Mouse (Mus musculus) adrenal gland, adult 18-20 months (tissue): ENCODE results near the gene B3galt4. TPM values are rescaled to one million over a fixed set of nuclear protein-coding genes. Genes with fewer than 3 reads are reported as not detected.
A peak's percentile ranks its signal among the peaks of the same experiment; 100 is the strongest.

Experiments used
- DNase-seq, 2 experiments: peaks; one replicate each; pipeline ENCODE4 v3.0.0; 2021 to 2022; ENCODE audit warnings: low spot score in 2 of 2
- total RNA-seq, 2 experiments: library from RNA; stranded (reverse); gene quantifications; 1 replicate in 1 of 2; 2 replicates in 1 of 2; pipeline ENCODE4 v1.2.3; 2021

The B3galt4 gene
- total RNA-seq, 2 experiments from 2014 or later, result 3.9 to 5.0 TPM

- no peak for DNase-seq
Measured at GRCm38 (mm10) chr17:33947430-33948089, 3.7 kb downstream of the B3galt4 start.

DNA sequence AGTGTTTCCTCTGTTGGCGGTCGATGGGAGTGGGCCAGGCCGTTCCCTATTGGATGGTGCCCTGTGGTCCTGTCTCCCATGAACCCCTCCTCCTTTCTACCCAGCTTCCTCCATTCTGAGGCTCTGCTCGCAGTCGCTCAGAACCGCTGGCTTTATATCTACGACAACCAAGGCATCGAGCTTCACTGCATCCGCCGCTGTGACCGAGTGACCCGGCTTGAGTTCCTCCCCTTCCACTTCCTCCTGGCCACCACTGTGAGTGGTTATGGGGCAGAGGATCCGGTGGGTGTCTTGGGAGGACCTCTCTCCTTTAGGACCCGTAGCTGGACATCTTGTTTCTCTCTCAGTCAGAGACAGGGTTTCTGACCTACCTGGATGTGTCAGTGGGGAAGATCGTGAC, 7.8 kb downstream of the B3galt4 start:
- no peak for DNase-seq

DNA sequence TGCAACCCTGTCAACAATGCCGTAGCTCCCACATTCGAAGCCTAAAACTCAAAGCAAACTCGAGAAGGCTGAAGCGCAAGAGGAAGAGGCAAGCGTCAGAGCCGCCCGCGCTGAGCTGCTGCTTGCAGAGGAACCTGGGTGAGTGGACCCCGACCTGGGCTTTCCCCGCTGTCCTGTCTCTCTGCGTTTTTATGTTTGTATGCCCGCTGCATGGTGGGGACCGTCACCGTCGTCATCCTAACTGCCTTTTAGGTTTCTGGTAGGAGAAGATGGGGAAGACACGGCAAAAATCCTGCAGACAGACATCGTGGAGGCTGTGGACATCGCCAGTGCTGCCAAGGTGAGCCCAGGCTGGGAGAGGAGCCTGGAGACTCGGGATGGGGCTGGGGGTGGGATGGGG, 9.9 kb downstream of the B3galt4 start:
- DNase-seq, result no peak

GRCm38 (mm10) chr17:33940981-33941380, 10.3 kb downstream of the B3galt4 start:
- no peak for DNase-seq

GRCm38 (mm10) chr17:33940206-33940805, 11.0 kb downstream of the B3galt4 start, which contains the start of the genes Pfdn6 and Wdr46:
TSS of gene Pfdn6 (minus strand) at chr17:33940343.
TSS of gene Wdr46 (plus strand) at chr17:33940660.
- DNase-seq, result peak; percentile 81 to 86

DNA sequence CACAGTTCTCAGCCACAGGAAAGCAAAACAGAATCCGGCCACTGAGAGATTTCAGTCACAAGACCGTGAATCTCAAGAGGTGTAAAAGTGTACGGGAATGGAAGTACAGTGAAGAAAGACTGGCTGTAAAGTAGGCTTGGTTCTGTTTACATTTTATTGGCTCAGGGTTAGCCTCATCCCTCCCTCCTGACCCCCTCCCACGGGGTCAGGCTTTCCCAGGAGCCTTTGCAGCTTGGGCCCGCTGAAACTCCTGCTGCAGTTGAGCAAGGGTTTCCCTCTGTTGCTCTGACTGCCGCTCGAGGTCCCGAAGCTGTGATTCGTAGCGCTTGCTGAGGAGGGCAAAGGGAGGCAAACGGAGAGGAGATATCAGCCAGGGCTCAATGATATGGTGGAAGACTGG, 12.5 kb downstream of the B3galt4 start:
- DNase-seq, result no peak

- DNase-seq, result no peak
Measured at GRCm38 (mm10) chr17:33936993-33937392, 14.3 kb downstream of the B3galt4 start.

DNA sequence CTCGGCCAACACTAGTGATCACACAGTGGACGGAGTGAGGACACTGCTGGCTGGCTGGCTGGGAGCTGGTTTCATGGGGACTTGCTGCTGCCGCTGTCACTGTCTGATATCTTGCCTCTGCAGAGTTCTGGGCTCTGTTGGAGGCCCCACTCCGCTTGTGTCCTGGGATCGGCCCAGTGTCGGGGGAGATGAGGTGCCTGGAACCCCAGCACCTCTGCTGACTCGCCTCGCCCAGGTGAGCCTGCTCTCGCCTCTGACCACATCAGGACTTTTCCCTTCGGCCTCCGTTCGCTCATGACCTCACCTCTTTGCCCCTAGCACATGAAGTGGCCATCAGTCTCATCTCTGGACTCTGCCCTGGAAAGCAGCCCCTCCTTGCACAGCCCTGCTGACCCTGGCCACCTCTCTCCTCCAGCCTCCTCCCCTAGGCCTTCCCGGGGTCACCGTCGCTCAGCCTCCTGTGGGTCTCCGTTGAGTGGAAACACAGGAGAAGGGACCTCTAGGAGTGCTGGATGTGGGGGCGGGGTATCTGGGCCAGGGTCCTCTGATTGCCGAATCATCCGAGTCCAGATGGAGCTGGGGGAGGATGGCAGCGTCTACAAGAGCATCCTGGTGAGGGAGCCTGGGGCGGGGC, 15.7 kb downstream of the B3galt4 start:
- peak in 1 of 2 experiments; percentile 21 for DNase-seq

- DNase-seq, result peak in 1 of 2 experiments; percentile 20
Measured at GRCm38 (mm10) chr17:33932970-33933369, 18.3 kb downstream of the B3galt4 start.

DNA sequence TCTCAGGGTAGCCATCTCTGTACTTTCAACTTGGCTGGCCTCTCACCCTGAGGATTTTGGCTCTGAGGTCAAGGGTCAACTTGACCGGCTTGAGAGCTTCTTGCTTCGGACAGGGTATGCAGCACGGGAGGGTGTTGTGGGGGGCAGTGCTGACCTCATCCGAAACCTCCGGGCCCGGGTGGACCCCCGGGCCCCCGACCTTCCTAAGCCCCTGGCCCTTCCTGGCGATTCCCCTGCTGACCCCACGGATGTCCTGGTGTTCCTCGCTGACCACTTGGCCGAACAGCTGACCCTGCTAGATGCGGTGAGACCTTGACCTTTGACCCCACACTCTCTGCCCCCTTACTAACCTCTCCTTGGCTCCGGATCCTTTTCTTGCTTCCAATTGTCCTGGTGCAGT, 18.8 kb downstream of the B3galt4 start:
- no peak for DNase-seq

DNA sequence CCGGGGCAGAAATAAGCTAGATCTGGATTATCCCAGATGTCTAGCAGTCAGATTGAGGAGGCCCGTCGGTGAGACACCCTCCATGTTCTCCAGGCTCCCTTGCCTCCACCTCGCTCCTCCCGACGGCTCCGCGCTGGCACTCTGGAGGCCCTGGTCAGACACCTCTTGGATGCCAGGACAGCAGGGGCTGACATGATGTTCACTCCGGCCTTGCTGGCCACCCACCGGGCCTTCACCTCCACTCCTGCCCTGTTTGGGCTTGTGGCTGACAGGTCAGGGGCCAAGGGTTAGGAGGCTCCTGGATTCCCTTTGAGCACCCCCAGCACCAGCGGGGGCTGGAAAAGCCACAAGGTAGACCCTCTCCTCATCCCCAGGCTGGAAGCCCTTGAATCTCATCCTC, 19.3 kb downstream of the B3galt4 start:
- DNase-seq, result peak in 1 of 2 experiments; percentile 24

DNA sequence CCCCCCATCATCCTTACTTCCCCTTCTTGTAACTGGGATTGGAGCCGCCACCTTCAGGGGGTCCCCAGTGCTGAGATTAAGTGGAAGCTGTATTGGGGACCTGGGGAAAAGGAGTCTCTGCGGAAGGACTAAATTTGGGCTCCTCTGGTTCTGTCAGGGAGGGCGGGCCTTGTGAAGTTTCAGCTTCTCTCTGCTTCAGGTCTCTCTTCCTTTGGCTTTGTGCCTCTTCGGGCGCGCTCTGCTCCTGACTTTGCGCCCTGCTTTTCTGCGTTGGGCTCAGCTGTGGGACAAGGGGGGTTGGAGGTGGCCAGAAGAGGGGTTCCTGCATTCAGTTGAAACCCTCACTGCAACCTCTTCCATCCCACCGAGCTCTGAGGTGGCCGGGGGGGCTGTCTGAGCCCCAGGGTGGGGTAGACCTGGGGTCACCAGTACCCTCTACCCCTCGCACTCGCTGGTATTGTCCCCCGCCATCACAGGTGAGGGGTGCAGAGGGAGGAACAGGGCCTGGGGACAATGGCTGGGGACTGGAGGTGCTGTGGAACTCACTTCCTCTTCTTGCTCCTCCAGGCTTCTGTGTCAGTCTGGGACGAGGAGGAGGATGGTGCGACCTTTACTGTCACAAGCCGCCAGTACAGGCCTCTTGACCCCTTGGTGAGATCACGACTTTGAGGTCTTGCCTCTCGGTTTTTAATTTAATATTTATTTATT, 20.0 kb downstream of the B3galt4 start:
- peak in 1 of 2 experiments; percentile 27 for DNase-seq

GRCm38 (mm10) chr17:33930280-33931158, 20.8 kb downstream of the B3galt4 start:
- DNase-seq, result peak; percentile 44 to 53

DNA sequence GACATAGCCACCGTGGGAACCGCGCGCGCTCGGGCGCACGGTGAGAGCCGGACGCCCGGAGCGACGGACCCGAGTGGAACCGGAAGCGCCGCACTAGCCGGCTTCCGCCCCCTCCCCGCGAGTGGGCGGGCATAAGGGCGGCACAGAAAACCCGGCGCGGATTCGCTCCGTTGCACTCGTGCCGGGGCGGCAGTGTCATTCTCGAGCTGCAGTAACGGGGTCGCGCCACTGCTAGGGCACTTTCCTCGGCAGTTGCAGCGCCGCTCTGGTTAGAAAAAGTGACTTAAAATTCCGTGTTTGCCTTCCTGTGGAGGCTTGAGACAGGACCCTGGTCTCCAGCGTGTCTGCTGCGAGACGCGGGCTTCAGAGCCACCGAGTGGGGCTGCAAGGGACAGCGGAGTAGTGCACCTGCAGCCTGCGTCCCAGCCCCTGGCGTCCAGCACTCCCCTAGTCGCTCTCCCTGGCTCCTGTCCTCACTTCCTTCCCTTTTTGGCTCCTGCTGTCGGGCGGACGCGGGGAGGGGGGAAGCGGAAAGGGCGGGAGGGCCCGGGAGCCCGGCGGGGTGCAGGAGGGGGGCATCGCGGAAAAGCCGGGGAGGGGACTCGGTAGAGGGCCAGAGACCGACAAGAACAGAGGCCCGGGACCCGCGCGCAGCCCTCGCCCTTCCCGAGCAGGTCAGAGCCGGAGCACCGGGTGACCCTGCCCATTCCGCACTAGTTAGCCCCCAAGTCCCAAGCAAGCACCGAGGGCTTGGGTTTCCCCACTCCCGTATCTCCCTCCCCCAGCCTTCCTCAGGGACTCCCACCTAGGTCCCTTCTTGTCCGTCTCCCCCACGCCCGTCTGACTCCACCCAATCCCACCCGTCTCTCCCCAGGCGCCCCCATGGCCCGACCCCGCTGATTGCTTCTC, 21.7 kb downstream of the B3galt4 start, which contains the start of gene Rgl2:
Rgl2 (plus strand) TSS at position 173 of the 909 bp plus-strand sequence.
- DNase-seq, result peak; percentile 95

DNA sequence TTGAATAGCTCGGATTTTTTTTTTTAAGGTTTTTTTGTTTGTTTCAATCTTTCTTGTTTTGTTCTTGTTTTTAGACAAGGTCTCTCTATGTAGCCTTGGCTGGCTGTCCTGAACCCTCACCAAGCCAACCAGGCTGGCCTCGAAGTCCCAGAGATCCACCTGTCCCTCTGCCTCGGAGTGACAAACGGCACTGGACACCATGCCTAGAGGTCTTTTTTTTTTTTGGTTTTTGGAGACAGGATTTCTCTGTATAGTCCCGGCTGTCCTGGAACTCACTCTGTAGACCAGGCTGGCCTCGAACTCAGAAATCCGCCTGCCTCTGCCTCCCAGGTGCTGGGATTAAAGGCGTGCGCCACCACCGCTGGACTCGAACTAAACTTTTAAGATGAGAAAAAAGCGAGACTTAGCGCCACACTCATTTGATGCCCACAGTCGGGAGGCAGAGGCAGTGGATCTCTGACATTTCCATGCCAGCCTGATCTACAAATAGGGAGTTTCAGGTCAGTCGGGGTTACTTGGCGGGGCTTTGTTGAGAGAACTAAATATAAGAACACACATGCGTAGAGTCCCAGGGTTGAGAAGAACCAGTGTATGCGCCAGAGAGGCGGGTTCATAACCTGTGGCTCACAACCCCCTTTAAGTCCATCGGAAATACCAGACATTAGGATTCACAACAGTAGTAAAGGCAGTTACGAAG, 22.9 kb downstream of the B3galt4 start:
- DNase-seq, result no peak

DNA sequence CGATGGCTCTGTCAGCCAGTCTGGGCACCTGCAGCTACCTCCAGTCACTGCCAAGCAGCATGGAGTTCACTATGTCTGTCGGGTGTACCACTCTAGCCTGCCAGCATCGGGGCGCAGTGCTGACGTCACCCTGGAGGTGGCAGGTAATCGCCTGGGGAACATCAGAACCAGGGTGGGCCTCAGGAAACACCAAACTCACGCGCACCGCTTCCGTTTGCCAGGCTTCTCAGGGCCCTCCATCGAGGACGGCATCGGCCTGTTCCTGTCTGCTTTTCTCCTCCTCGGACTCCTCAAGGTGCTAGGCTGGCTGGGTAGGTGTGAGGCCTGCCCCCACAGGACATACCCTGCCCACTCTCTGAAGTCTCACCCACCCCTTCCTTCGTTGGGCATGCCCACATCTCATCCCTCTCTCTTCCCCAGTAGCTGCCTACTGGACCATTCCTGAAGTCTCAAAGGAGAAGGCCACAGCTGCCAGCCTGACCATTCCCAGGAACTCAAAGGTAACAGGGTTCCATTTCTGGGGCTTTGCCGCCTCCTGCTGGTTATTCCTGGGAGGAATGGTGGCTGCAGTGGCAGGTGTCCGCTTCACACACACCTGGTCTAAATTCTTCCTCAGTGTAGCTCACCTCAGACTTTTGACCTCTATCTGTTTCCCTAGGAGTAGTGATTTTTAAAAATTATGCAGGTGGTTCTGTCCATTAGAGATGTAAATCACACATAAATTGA, 24.9 kb downstream of the B3galt4 start:
- DNase-seq, result no peak

- no peak for DNase-seq
Measured at GRCm38 (mm10) chr17:33925406-33926116, 25.7 kb downstream of the B3galt4 start.
